Mouse (Mus musculus): ENCODE results near the gene Filip1l.

- TF ChIP-seq ZNF384 (IDR thresholded peaks at IDR 0.05; ENCODE audit: low read depth, low read length), result no peak
- TF ChIP-seq MAFK (IDR thresholded peaks at IDR 0.05; ENCODE audit: insufficient read depth, low read depth, low read length), result no peak
- no peak for TF ChIP-seq CHD2 (IDR thresholded peaks at IDR 0.05; ENCODE audit: low read depth, low read length)
These were observed 64.1 kb downstream of the Filip1l start for GRCm38 (mm10) chr16:57417017-57417416.
